Mouse (Mus musculus) limb, embryonic 11.5 days (tissue): ENCODE data around the gene Dusp7. TPM values are rescaled to one million over a fixed set of nuclear protein-coding genes. Genes with fewer than 3 reads are reported as not detected.
A peak's percentile ranks its signal among the peaks of the same experiment; 100 is the strongest.

Experiments
- ATAC-seq: fragments of 200-750 bp; cut with Nextera tagmentation; 2 replicates; pipeline ENCODE4 v1.8.0; 2017; ENCODE audit warnings: low read depth; ENCODE audit not compliant: insufficient number of reproducible peaks, low FRiP score, low TSS enrichment
- DNase-seq: peaks from one replicate; pipeline ENCODE4 v3.0.0-alpha.2; 2015; ENCODE audit warnings: low spot score
- H3K27ac ChIP-seq: fragments of 300-500 bp; sonication (generic); replicated peaks from 2 replicates; pipeline ENCODE4 v1.5.1; 2014; ENCODE audit warnings: low read depth, mild to moderate bottlenecking, low read length
- H3K27me3 ChIP-seq: fragments of 300-500 bp; sonication (generic); 2 replicates; pipeline ENCODE4 v1.6.1; 2014; ENCODE audit warnings: mild to moderate bottlenecking, low read length, mixed read lengths; ENCODE audit not compliant: control insufficient read depth, insufficient read depth
- H3K36me3 ChIP-seq: fragments of 300-500 bp; sonication (generic); 2 replicates; pipeline ENCODE4 v1.6.1; 2014; ENCODE audit warnings: mild to moderate bottlenecking, low read length, moderate library complexity, mixed read lengths; ENCODE audit not compliant: control insufficient read depth, insufficient read depth
- H3K4me1 ChIP-seq: fragments of 300-500 bp; sonication (generic); 2 replicates; pipeline ENCODE4 v1.6.1; 2014; ENCODE audit warnings: low read length, mixed read lengths; ENCODE audit not compliant: control insufficient read depth, insufficient read depth
- H3K4me2 ChIP-seq: fragments of 300-500 bp; sonication (generic); 2 replicates; pipeline ENCODE4 v1.6.1; 2014; ENCODE audit warnings: low read depth, mild to moderate bottlenecking, moderate library complexity; ENCODE audit not compliant: severe bottlenecking
- H3K4me3 ChIP-seq: fragments of 300-500 bp; sonication (generic); 2 replicates; pipeline ENCODE4 v1.5.1; 2014; ENCODE audit warnings: low read depth, low read length
- H3K9ac ChIP-seq: fragments of 300-500 bp; sonication (generic); 2 replicates; pipeline ENCODE4 v1.6.1; 2014; ENCODE audit warnings: mild to moderate bottlenecking, low read length
- H3K9me3 ChIP-seq: fragments of 300-500 bp; sonication (generic); 2 replicates; pipeline ENCODE4 v1.6.1; 2016; ENCODE audit warnings: low read length; ENCODE audit not compliant: control insufficient read depth
- WGBS: fragments of 180-500 bp; shearing (Covaris S2); extraction: QIAGEN DNeasy Blood & Tissue Kit; methylation state at CpG from one replicate; pipeline ENCODE4 v1.1.7; 2014; 5-methylcytosine and 5-hydroxymethylcytosine counted together
- polyA plus RNA-seq: library from polyadenylated mRNA; unstranded; fragments of >200 nt; fragmentation: Nextera tagmentation; extraction: Ambion mirVana; gene quantifications from 2 replicates; pipeline ENCODE4 v1.2.1, GENCODE M21; 2014

Gene Dusp7
- polyA plus RNA-seq, 1 experiment from 2014 or later: 63.4 TPM

DNA sequence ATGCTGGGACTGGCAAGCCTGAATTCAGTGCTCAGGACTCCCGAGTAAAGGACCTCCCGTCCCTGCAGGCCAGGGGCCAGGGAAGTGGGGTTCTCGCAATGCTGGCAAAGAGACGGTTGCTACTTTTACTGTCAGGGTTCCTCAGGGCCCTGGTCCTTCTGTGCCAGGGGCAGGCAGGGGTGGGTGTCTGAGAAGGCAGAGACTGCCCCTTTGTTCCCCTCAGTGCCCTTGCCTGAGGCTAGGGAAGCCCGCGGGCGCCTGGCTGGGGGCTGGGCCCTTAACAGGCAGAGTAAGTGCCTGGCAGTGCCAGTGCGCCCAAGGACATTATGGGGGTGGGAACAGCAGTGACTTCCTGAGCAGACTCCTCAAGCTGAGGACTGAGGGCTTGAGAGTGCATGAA, 8.8 kb downstream of the Dusp7 start:
- peaks cover 19% of the 10 kb centered on the region; the same call in 1 of the 2 replicates for H3K36me3 ChIP-seq
- no peak overlapping the region for H3K27ac ChIP-seq
- 87% methylated on average over 8 of the region's 8 CpGs for WGBS
- no peak for ATAC-seq
- no peak overlapping the region for H3K4me3 ChIP-seq
- H3K4me1 ChIP-seq: peaks cover 2% of the 10 kb centered on the region
- no peak overlapping the region for H3K4me2 ChIP-seq
- H3K9me3 ChIP-seq: no peaks in the 10 kb centered on the region
- DNase-seq: no peak
- no peaks in the 10 kb centered on the region for H3K27me3 ChIP-seq
- H3K9ac ChIP-seq: no peak overlapping the region

DNA sequence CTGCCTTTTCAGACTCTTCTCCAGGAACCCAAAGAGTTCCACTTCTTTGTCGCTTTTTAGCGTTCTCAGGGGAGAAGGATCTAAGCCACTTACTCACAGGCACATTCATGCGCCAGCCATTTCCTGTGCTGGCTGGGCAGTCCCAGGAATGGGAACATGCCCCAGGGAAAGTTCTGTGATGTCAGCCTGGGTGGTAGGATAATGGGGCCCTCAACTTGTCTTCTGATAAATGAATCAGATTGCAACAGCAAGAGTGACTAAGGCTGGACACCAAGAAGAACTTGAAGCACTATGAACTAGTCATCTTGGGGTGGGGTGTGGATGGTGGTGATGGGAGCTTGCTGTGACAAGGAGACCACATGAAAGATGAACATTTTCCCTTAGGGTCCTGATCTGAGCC, 9.6 kb downstream of the Dusp7 start:
- Histone ChIP-seq H3K4me3 (no peak overlapping the region), H3K9ac (no peak overlapping the region), H3K27me3 (no peaks in the 10 kb centered on the region), H3K27ac (no peak overlapping the region), H3K36me3 (peaks cover 13% of the 10 kb centered on the region; the same call in 1 of the 2 replicates), H3K4me2 (no peak overlapping the region), H3K9me3 (no peaks in the 10 kb centered on the region), H3K4me1 (peaks cover 2% of the 10 kb centered on the region)
- 75% methylated on average over 3 of the region's 3 CpGs for WGBS
- no peak for ATAC-seq
- DNase-seq: no peak

DNA sequence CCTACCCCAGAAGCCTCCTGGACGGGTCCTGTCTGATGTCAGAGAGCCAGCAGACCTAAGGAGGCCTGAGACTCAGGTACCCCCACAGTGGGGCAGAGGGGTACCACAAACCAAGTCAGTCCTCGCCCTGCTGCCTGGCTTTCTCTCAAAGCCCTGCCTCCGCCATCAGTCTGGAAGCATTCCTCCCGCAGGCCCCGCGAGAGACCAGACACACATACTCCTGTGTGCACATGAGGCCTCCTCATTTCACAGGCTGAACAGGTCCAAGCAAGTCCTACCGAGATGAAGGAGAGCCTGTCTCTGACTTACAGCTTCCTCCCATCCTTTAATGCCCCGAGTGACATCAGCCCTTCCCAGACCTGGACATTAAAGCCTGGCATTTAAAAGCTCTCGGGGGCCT, 10.3 kb downstream of the Dusp7 start:
- H3K4me3 ChIP-seq: no peak overlapping the region
- H3K4me1 ChIP-seq: peaks cover 9% of the 10 kb centered on the region
- ATAC-seq: no peak
- DNase-seq: no peak
- no peak overlapping the region for H3K4me2 ChIP-seq
- H3K9me3 ChIP-seq: no peaks in the 10 kb centered on the region
- H3K27ac ChIP-seq: no peak overlapping the region; the same call in 1 of the 2 replicates
- H3K36me3 ChIP-seq: peaks cover 8% of the 10 kb centered on the region; the same call in 1 of the 2 replicates
- H3K27me3 ChIP-seq: no peaks in the 10 kb centered on the region
- H3K9ac ChIP-seq: no peak overlapping the region
- 73% methylated on average over 9 of the region's 9 CpGs for WGBS

GRCm38 (mm10) chr9:106386181-106386864, 17.9 kb downstream of the Dusp7 start:
- no peaks in the 10 kb centered on the region for H3K9me3 ChIP-seq
- peaks cover 24% of the 10 kb centered on the region for H3K4me1 ChIP-seq
- no peak overlapping the region for H3K9ac ChIP-seq
- H3K27ac ChIP-seq: no peak overlapping the region
- H3K4me3 ChIP-seq: no peak overlapping the region
- no peaks in the 10 kb centered on the region for H3K36me3 ChIP-seq
- H3K27me3 ChIP-seq: no peaks in the 10 kb centered on the region
- 90% methylated on average over 12 of the region's 12 CpGs for WGBS
- ATAC-seq (no peak), DNase-seq (no peak)
- no peak overlapping the region for H3K4me2 ChIP-seq

DNA sequence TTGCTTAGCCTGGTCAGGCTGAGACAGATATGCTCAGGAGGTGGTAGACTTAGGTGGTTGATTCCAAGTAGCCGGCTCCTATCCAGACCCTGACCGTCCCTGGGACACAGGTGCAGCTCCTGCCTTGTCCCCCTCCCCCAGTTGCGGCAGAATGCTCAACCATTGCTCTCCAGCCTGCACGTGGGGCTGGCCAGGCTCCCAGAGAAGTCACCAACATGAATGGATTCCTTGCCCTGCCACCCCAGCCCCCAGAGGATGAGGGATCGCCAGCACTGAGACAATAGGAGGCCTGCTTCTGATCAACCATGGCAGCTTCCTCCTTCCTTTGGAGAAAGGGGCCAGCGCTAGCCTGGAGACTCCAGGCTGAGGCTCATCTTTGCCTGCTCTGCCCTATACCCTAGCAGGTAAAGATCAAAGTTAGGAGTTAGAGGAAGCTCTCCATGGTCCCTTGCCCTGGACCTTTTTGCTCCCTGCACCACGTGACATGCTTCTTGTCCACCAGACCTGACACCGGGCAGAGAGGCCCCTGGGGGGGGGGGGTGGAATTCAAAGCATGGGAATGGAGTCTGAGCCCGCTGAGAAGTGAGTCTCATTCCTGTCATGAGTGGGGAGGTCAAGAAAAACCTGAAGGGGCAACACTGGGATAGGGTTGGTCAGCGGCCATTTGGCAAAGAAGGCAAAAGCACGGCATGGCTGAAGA, 24.5 kb downstream of the Dusp7 start:
- peaks cover 4% of the 10 kb centered on the region; the same call in 1 of the 2 replicates for H3K4me1 ChIP-seq
- H3K27me3 ChIP-seq: no peaks in the 10 kb centered on the region
- H3K9ac ChIP-seq: no peak overlapping the region
- no peak for DNase-seq
- H3K9me3 ChIP-seq: no peaks in the 10 kb centered on the region
- no peak for ATAC-seq
- 71% methylated on average over 11 of the region's 11 CpGs for WGBS
- no peaks in the 10 kb centered on the region for H3K36me3 ChIP-seq
- no peak overlapping the region for H3K4me2 ChIP-seq
- H3K4me3 ChIP-seq: no peak overlapping the region
- no peak overlapping the region for H3K27ac ChIP-seq

- 90% methylated on average over 8 of the region's 8 CpGs for whole genome bisulfite sequencing
- DNase-seq: no peak
- no peaks in the 10 kb centered on the region for H3K36me3 ChIP-seq
- no peak overlapping the region for H3K27ac ChIP-seq
- no peak overlapping the region for H3K9ac ChIP-seq
- ATAC-seq: no peak
- H3K27me3 ChIP-seq: no peaks in the 10 kb centered on the region
- no peak overlapping the region for H3K4me3 ChIP-seq
- H3K4me1 ChIP-seq: peaks cover 4% of the 10 kb centered on the region; the same call in 1 of the 2 replicates
- H3K9me3 ChIP-seq: no peaks in the 10 kb centered on the region
- no peak overlapping the region for H3K4me2 ChIP-seq
Measured at GRCm38 (mm10) chr9:106393548-106393947, 25.1 kb downstream of the Dusp7 start.

DNA sequence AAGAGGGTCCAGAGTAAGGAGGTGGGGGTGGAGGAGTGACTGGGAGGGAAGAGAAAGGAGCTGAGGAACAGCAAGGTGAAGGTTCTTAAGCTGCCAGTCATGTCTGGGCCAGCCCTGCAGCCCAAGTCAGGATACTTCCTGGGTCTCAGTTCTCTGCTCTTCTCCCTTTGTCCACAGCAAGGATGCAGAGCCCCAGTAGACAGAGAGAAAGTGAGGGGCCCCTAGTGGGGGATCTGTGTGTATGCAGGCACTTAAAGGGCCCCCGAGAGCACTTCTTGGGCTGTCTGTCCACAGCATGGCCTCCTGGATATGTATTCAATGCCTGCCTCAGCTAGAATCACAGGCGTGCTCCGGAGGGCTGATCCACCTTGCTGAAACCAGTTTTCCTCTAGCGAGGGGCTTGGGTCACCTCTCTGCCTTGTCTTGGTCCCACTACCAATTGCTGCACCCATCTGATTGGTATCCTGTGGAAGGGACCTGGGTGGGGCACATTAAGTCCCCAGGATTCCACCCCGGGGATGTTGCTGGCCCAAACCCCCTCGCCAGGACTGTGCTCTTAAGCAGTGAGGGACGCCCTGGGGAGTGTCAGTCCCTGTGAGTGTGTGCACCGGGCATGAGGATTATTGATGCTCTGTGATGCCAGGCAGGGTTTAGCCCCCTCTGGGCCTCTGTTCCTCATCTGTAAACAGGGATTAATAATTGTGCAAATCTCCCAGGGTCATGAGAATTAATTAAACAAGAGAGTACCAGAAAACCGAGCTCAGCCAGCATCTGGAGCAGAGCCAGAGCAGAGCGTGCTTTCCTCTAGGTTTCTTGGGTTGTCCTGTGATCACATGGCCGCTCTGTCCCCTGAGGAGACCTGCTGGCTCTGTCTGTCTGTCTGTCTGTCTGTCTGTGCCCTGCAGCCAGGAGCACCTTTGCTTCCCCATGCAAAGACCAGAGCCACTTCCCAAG, 26.5 kb downstream of the Dusp7 start:
- H3K36me3 ChIP-seq: no peaks in the 10 kb centered on the region
- ATAC-seq: no peak
- WGBS: 56% methylated on average over 11 of the region's 11 CpGs
- H3K4me3 ChIP-seq: no peak overlapping the region
- H3K9ac ChIP-seq: no peak overlapping the region
- DNase-seq: peak; percentile 46
- H3K4me2 ChIP-seq: no peak overlapping the region
- H3K4me1 ChIP-seq: peaks cover 7% of the 10 kb centered on the region; the same call in 1 of the 2 replicates
- no peaks in the 10 kb centered on the region for H3K27me3 ChIP-seq
- no peak overlapping the region for H3K27ac ChIP-seq
- H3K9me3 ChIP-seq: no peaks in the 10 kb centered on the region

- no peak overlapping the region for H3K4me2 ChIP-seq
- no peaks in the 10 kb centered on the region for H3K27me3 ChIP-seq
- ATAC-seq: no peak
- H3K9me3 ChIP-seq: no peaks in the 10 kb centered on the region
- H3K27ac ChIP-seq: no peak overlapping the region
- peaks cover 7% of the 10 kb centered on the region; the same call in 1 of the 2 replicates for H3K4me1 ChIP-seq
- H3K36me3 ChIP-seq: no peaks in the 10 kb centered on the region
- H3K9ac ChIP-seq: no peak overlapping the region
- no peak for DNase-seq
- H3K4me3 ChIP-seq: no peak overlapping the region
- WGBS: 60% methylated on average over 4 of the region's 4 CpGs
Measured at GRCm38 (mm10) chr9:106397733-106398132, 29.3 kb downstream of the Dusp7 start.
